Mouse (Mus musculus): ENCODE measurements around the gene Cat. TPM values are rescaled to one million over a fixed set of nuclear protein-coding genes. Genes with fewer than 3 reads are reported as not detected.

The Cat gene
- polyA plus RNA-seq, 1 experiment from 2014 or later: 96.6 TPM

GRCm38 (mm10) chr2:103507651-103508050, 22.7 kb upstream of the Cat start:
- 83% methylated on average over 1 of the region's 1 CpGs for WGBS
- Histone ChIP-seq H3K36me3 (ENCODE audit: control insufficient read depth, insufficient read depth, low read length) (no peaks in the 10 kb centered on the region), H3K27me3 (ENCODE audit: control insufficient read depth, insufficient read depth, low read length) (no peaks in the 10 kb centered on the region), H3K27ac (replicated peaks in 1 of 2; ENCODE audit: control insufficient read depth in 1 of 2, insufficient read depth in 1 of 2, low read depth in 2 of 2, low read length in 2 of 2) (no peak overlapping the region), H3K4me2 (ENCODE audit: low read length) (no peak overlapping the region), H3K4me3 (ENCODE audit: control insufficient read depth in 1 of 2, insufficient read depth in 1 of 2, low read depth in 1 of 2, low read length in 2 of 2) (no peak overlapping the region), H3K4me1 (ENCODE audit: control insufficient read depth in 2 of 2, insufficient read depth in 2 of 2, low read length in 2 of 2) (no peaks in the 10 kb centered on the region), H3K9me3 (ENCODE audit: control insufficient read depth, low read length) (no peaks in the 10 kb centered on the region), H3K9ac (ENCODE audit: low read length) (no peak overlapping the region)
- no peak for ATAC-seq (ENCODE audit: insufficient number of reproducible peaks, insufficient read depth, low FRiP score, low read depth)

DNA sequence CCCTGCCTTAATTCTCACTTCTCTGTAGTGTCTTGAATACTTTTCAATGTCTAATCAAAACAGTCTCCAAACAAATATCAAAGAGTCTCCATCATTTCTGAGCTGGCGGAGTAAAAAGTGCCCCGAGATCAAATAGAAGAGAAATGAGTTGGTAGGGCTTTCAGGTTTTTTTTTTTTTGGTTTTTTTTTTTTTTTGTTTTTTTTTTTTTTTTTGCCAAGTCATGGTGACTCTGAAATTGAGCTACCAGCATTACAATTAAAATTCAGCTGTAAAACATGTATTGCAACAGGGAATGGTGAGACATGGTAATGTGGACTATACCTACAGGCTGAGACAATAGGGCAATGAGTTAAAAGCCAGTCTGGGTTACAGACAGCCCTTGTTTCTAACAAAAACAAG, 21.0 kb upstream of the Cat start:
- Histone ChIP-seq H3K9ac (ENCODE audit: low read length) (no peak overlapping the region), H3K36me3 (ENCODE audit: control insufficient read depth, insufficient read depth, low read length) (no peaks in the 10 kb centered on the region), H3K9me3 (ENCODE audit: control insufficient read depth, low read length) (no peaks in the 10 kb centered on the region), H3K27me3 (ENCODE audit: control insufficient read depth, insufficient read depth, low read length) (no peaks in the 10 kb centered on the region), H3K4me2 (ENCODE audit: low read length) (no peak overlapping the region), H3K4me1 (ENCODE audit: control insufficient read depth in 2 of 2, insufficient read depth in 2 of 2, low read length in 2 of 2) (no peaks in the 10 kb centered on the region), H3K4me3 (ENCODE audit: control insufficient read depth in 1 of 2, insufficient read depth in 1 of 2, low read depth in 1 of 2, low read length in 2 of 2) (no peak overlapping the region), H3K27ac (replicated peaks in 1 of 2; ENCODE audit: control insufficient read depth in 1 of 2, insufficient read depth in 1 of 2, low read depth in 2 of 2, low read length in 2 of 2) (no peak overlapping the region)
- WGBS: 95% methylated on average over 2 of the region's 2 CpGs
- ATAC-seq (ENCODE audit: insufficient number of reproducible peaks, insufficient read depth, low FRiP score, low read depth): no peak

DNA sequence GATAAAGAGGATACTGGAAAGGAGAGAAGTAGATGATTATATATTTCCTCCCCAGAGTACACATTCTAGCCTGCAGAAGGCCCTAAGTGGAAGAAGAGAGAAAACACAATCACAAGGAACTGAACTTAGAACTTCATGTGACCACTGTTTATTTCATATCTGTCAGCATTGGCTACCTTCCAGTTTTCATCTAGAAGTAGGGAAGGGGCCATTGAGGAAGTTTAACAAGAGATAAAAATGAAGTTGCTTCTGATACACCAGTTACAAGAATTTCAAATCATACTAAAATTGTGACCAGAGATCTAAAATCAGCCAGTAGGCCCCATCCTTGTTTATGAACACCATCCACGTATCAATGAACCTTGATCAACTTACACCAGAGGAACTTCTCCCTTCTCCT, 19.5 kb upstream of the Cat start:
- 95% methylated on average over 1 of the region's 1 CpGs for WGBS
- ATAC-seq (ENCODE audit: insufficient number of reproducible peaks, insufficient read depth, low FRiP score, low read depth): no peak
- Histone ChIP-seq H3K4me1 (ENCODE audit: control insufficient read depth in 2 of 2, insufficient read depth in 2 of 2, low read length in 2 of 2) (no peaks in the 10 kb centered on the region), H3K4me3 (ENCODE audit: control insufficient read depth in 1 of 2, insufficient read depth in 1 of 2, low read depth in 1 of 2, low read length in 2 of 2) (no peak overlapping the region), H3K36me3 (ENCODE audit: control insufficient read depth, insufficient read depth, low read length) (no peaks in the 10 kb centered on the region), H3K27me3 (ENCODE audit: control insufficient read depth, insufficient read depth, low read length) (no peaks in the 10 kb centered on the region), H3K4me2 (ENCODE audit: low read length) (no peak overlapping the region), H3K9ac (ENCODE audit: low read length) (no peak overlapping the region), H3K9me3 (ENCODE audit: control insufficient read depth, low read length) (no peaks in the 10 kb centered on the region), H3K27ac (replicated peaks in 1 of 2; ENCODE audit: control insufficient read depth in 1 of 2, insufficient read depth in 1 of 2, low read depth in 2 of 2, low read length in 2 of 2) (no peak overlapping the region)

GRCm38 (mm10) chr2:103500769-103501168, 15.8 kb upstream of the Cat start:
- no peak for ATAC-seq (ENCODE audit: insufficient number of reproducible peaks, insufficient read depth, low FRiP score, low read depth)
- Histone ChIP-seq H3K36me3 (ENCODE audit: control insufficient read depth, insufficient read depth, low read length) (no peaks in the 10 kb centered on the region), H3K4me2 (ENCODE audit: low read length) (no peak overlapping the region), H3K27ac (replicated peaks in 1 of 2; ENCODE audit: control insufficient read depth in 1 of 2, insufficient read depth in 1 of 2, low read depth in 2 of 2, low read length in 2 of 2) (no peak overlapping the region), H3K4me1 (ENCODE audit: control insufficient read depth in 2 of 2, insufficient read depth in 2 of 2, low read length in 2 of 2) (no peaks in the 10 kb centered on the region), H3K27me3 (ENCODE audit: control insufficient read depth, insufficient read depth, low read length) (no peaks in the 10 kb centered on the region), H3K9ac (ENCODE audit: low read length) (no peak overlapping the region), H3K4me3 (ENCODE audit: control insufficient read depth in 1 of 2, insufficient read depth in 1 of 2, low read depth in 1 of 2, low read length in 2 of 2) (no peak overlapping the region), H3K9me3 (ENCODE audit: control insufficient read depth, low read length) (no peaks in the 10 kb centered on the region)
- 49% methylated on average over 2 of the region's 2 CpGs for WGBS

GRCm38 (mm10) chr2:103495633-103496418, 10.9 kb upstream of the Cat start:
- Histone ChIP-seq H3K4me1 (ENCODE audit: control insufficient read depth in 2 of 2, insufficient read depth in 2 of 2, low read length in 2 of 2) (no peaks in the 10 kb centered on the region), H3K4me3 (ENCODE audit: control insufficient read depth in 1 of 2, insufficient read depth in 1 of 2, low read depth in 1 of 2, low read length in 2 of 2) (no peak overlapping the region)
- 80% methylated on average over 6 of the region's 6 CpGs for WGBS

GRCm38 (mm10) chr2:103493827-103494226, 8.9 kb upstream of the Cat start:
- no peak for ATAC-seq (ENCODE audit: insufficient number of reproducible peaks, insufficient read depth, low FRiP score, low read depth)

More at GRCm38 (mm10) chr2:103495633-103496418, 10.9 kb upstream of the Cat start:
- ATAC-seq (ENCODE audit: insufficient number of reproducible peaks, insufficient read depth, low FRiP score, low read depth): no peak
- no peak overlapping the region for H3K9ac ChIP-seq (ENCODE audit: low read length)
- no peaks in the 10 kb centered on the region for H3K9me3 ChIP-seq (ENCODE audit: control insufficient read depth, low read length)
- no peak overlapping the region for H3K4me2 ChIP-seq (ENCODE audit: low read length)
- no peaks in the 10 kb centered on the region for H3K27me3 ChIP-seq (ENCODE audit: control insufficient read depth, insufficient read depth, low read length)
- no peaks in the 10 kb centered on the region for H3K36me3 ChIP-seq (ENCODE audit: control insufficient read depth, insufficient read depth, low read length)
- H3K27ac ChIP-seq (replicated peaks in 1 of 2; ENCODE audit: control insufficient read depth in 1 of 2, insufficient read depth in 1 of 2, low read depth in 2 of 2, low read length in 2 of 2): no peak overlapping the region

DNA sequence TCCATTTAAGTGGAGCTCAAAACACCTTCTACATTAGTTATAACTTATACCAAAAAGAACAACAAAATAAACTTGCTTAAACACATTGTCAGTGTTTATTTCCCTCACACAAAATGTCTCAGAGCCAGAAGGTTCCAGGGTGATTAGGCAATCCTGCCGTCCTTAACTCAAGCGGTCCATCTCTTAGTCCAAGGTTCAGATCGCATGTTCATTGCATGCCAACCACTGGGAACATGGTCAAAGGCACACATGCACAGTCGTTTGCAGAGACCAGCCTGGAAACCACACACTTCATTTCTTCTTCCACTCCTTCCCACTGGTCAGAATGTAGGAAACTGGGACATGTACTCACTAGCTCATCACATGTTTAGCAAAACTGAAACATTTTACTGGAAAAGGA, 7.6 kb upstream of the Cat start:
- no peaks in the 10 kb centered on the region for H3K36me3 ChIP-seq (ENCODE audit: control insufficient read depth, insufficient read depth, low read length)
- no peaks in the 10 kb centered on the region for H3K9me3 ChIP-seq (ENCODE audit: control insufficient read depth, low read length)
- H3K4me3 ChIP-seq (ENCODE audit: control insufficient read depth in 1 of 2, insufficient read depth in 1 of 2, low read depth in 1 of 2, low read length in 2 of 2): no peak overlapping the region
- H3K9ac ChIP-seq (ENCODE audit: low read length): no peak overlapping the region
- H3K27me3 ChIP-seq (ENCODE audit: control insufficient read depth, insufficient read depth, low read length): no peaks in the 10 kb centered on the region
- H3K27ac ChIP-seq (replicated peaks in 1 of 2; ENCODE audit: control insufficient read depth in 1 of 2, insufficient read depth in 1 of 2, low read depth in 2 of 2, low read length in 2 of 2): no peak overlapping the region
- 86% methylated on average over 4 of the region's 4 CpGs for WGBS
- no peak overlapping the region for H3K4me2 ChIP-seq (ENCODE audit: low read length)
- no peaks in the 10 kb centered on the region for H3K4me1 ChIP-seq (ENCODE audit: control insufficient read depth in 2 of 2, insufficient read depth in 2 of 2, low read length in 2 of 2)
- no peak for ATAC-seq (ENCODE audit: insufficient number of reproducible peaks, insufficient read depth, low FRiP score, low read depth)

More at GRCm38 (mm10) chr2:103493827-103494226, 8.9 kb upstream of the Cat start:
- H3K27ac ChIP-seq (replicated peaks in 1 of 2; ENCODE audit: control insufficient read depth in 1 of 2, insufficient read depth in 1 of 2, low read depth in 2 of 2, low read length in 2 of 2): no peak overlapping the region
- WGBS: 68% methylated on average over 4 of the region's 4 CpGs
- H3K36me3 ChIP-seq (ENCODE audit: control insufficient read depth, insufficient read depth, low read length): no peaks in the 10 kb centered on the region
- H3K4me3 ChIP-seq (ENCODE audit: control insufficient read depth in 1 of 2, insufficient read depth in 1 of 2, low read depth in 1 of 2, low read length in 2 of 2): no peak overlapping the region
- no peak overlapping the region for H3K4me2 ChIP-seq (ENCODE audit: low read length)
- H3K9me3 ChIP-seq (ENCODE audit: control insufficient read depth, low read length): no peaks in the 10 kb centered on the region
- no peaks in the 10 kb centered on the region for H3K27me3 ChIP-seq (ENCODE audit: control insufficient read depth, insufficient read depth, low read length)
- H3K9ac ChIP-seq (ENCODE audit: low read length): no peak overlapping the region
- H3K4me1 ChIP-seq (ENCODE audit: control insufficient read depth in 2 of 2, insufficient read depth in 2 of 2, low read length in 2 of 2): no peaks in the 10 kb centered on the region
